Comparison of ENCODE assay signal across 17 mouse cellular contexts in genomic region chr7:143158690-143159425, GRCm38 (mm10). TPM values are rescaled to one million over a fixed set of nuclear protein-coding genes. Genes with fewer than 3 reads are reported as not detected.
A peak's percentile ranks its signal among the peaks of the same experiment; 100 is the strongest.
DNase-seq lines count a peak whose midpoint lies in the region; ATAC-seq and TF ChIP-seq lines count a peak whose summit lies in the region.
"Had no signal": no experiment of that assay in that cellular context is flagged by ENCODE, and none has a peak within 500 bp of the region (broad histone marks: within the 10 kb centered on the region; RNA-seq: fewer than 3 reads in every experiment).

No protein-coding gene starts in this region.

- TF ChIP-seq POLR2A in lung, adult 2 months (IDR thresholded peaks at IDR 0.05; ENCODE audit: borderline replicate concordance, extremely low read depth, low read depth, low read length) = no peak
- TF ChIP-seq POLR2A in MEL (IDR thresholded peaks at IDR 0.05; ENCODE audit: control insufficient read depth in 1 of 2, insufficient read depth in 1 of 2, low read depth in 1 of 2, low read length in 2 of 2, poor library complexity in 1 of 2) = no peak

- H3K79me2 ChIP-seq in MEL (ENCODE audit: control insufficient read depth, insufficient read depth, low read length, poor library complexity) = no peaks in the 10 kb centered on the region

- H3K4me1 ChIP-seq in forebrain, embryonic 14.5 days (ENCODE audit: control insufficient read depth, insufficient read depth, low read length) = peaks cover 9% of the 10 kb centered on the region
- H3K4me1 ChIP-seq in forebrain, embryonic 15.5 days = peaks cover 9% of the 10 kb centered on the region
- peaks cover 21% of the 10 kb centered on the region; the same call in 1 of the 2 replicates for H3K4me1 ChIP-seq in lung, embryonic 14.5 days (ENCODE audit: insufficient read depth)
- no peaks in the 10 kb centered on the region for H3K4me1 ChIP-seq in lung, adult 2 months (ENCODE audit: control insufficient read depth, insufficient read depth, low read length)
- no peaks in the 10 kb centered on the region for H3K4me1 ChIP-seq in MEL (ENCODE audit: control insufficient read depth in 1 of 2, insufficient read depth in 2 of 2, low read length in 2 of 2)
- H3K4me1 ChIP-seq in limb, embryonic 11.5 days (ENCODE audit: control insufficient read depth, insufficient read depth, low read length) = peaks cover 28% of the 10 kb centered on the region

- no peak for ATAC-seq in forebrain, embryonic 14.5 days
- ATAC-seq in forebrain, embryonic 15.5 days (replicated peaks) = no peak
- no peak for ATAC-seq in lung, embryonic 14.5 days (ENCODE audit: insufficient read depth)
- 0 out of 2 replicates have a peak, but pooled peaks have one; percentile 18 for ATAC-seq in limb, embryonic 11.5 days (ENCODE audit: insufficient number of reproducible peaks, low FRiP score, low TSS enrichment, low read depth)
- ATAC-seq: intestine, postnatal 0 days had no signal

- TF ChIP-seq RAD21 in MEL (IDR thresholded peaks at IDR 0.05; ENCODE audit: low read depth, low read length) = no peak

- no peak overlapping the region for H3K4me2 ChIP-seq in forebrain, embryonic 14.5 days (ENCODE audit: low read length)
- H3K4me2 ChIP-seq in forebrain, embryonic 15.5 days (replicated peaks) = no peak overlapping the region
- no peak overlapping the region for H3K4me2 ChIP-seq in lung, embryonic 14.5 days
- no peak overlapping the region for H3K4me2 ChIP-seq in limb, embryonic 11.5 days (ENCODE audit: low read depth, severe bottlenecking)
- H3K4me2 ChIP-seq: liver, embryonic 11.5 days had no signal

- no peak for TF ChIP-seq EP300 in MEL (IDR thresholded peaks at IDR 0.05; ENCODE audit: low read depth in 1 of 2, low read length in 2 of 2)

- peak overlapping the region; percentile 21; the same call in 1 of the 2 replicates for H3K9ac ChIP-seq in forebrain, embryonic 14.5 days (ENCODE audit: low read length)
- H3K9ac ChIP-seq in forebrain, embryonic 15.5 days (replicated peaks) = no peak overlapping the region
- H3K9ac ChIP-seq in lung, embryonic 14.5 days = no peak overlapping the region
- H3K9ac ChIP-seq in MEL (ENCODE audit: control insufficient read depth, low read depth, low read length, poor library complexity, severe bottlenecking) = no peak overlapping the region
- no peak overlapping the region for H3K9ac ChIP-seq in limb, embryonic 11.5 days (ENCODE audit: low read length)

- no peaks in the 10 kb centered on the region for H3K36me3 ChIP-seq in forebrain, embryonic 14.5 days (ENCODE audit: control insufficient read depth, insufficient read depth, low read length)
- H3K36me3 ChIP-seq in forebrain, embryonic 15.5 days = no peaks in the 10 kb centered on the region
- no peaks in the 10 kb centered on the region for H3K36me3 ChIP-seq in lung, embryonic 14.5 days (ENCODE audit: insufficient read depth)
- no peaks in the 10 kb centered on the region for H3K36me3 ChIP-seq in MEL (ENCODE audit: control insufficient read depth in 1 of 2, insufficient read depth in 2 of 2, low read length in 2 of 2)
- no peaks in the 10 kb centered on the region for H3K36me3 ChIP-seq in limb, embryonic 11.5 days (ENCODE audit: control insufficient read depth, insufficient read depth, low read length)

- no peak overlapping the region for H3K27ac ChIP-seq in forebrain, embryonic 14.5 days (ENCODE audit: low read depth, low read length)
- no peak overlapping the region for H3K27ac ChIP-seq in forebrain, embryonic 15.5 days (replicated peaks)
- no peak overlapping the region for H3K27ac ChIP-seq in lung, embryonic 14.5 days (ENCODE audit: low read depth)
- no peak overlapping the region for H3K27ac ChIP-seq in MEL (ENCODE audit: control insufficient read depth, low read depth, low read length)
- H3K27ac ChIP-seq in limb, embryonic 11.5 days (replicated peaks; ENCODE audit: low read depth, low read length) = 0 out of 2 replicates have a peak overlapping the region, but pooled peaks have one; percentile 14
- H3K27ac ChIP-seq: left cerebral cortex, adult 2 months had no signal

- no peaks in the 10 kb centered on the region for H3K9me3 ChIP-seq in forebrain, embryonic 14.5 days (replicated peaks; ENCODE audit: control insufficient read depth, low read length)
- H3K9me3 ChIP-seq in forebrain, embryonic 15.5 days = no peaks in the 10 kb centered on the region
- no peaks in the 10 kb centered on the region for H3K9me3 ChIP-seq in lung, embryonic 14.5 days (ENCODE audit: low read depth, low read length)
- H3K9me3 ChIP-seq in MEL (replicated peaks; ENCODE audit: insufficient read depth, low read length) = no peaks in the 10 kb centered on the region
- no peaks in the 10 kb centered on the region for H3K9me3 ChIP-seq in limb, embryonic 11.5 days (ENCODE audit: control insufficient read depth, low read length)

- no peak for DNase-seq in forebrain, embryonic 14.5 days (ENCODE audit: low spot score)
- peak; percentile 18 for DNase-seq in lung, embryonic 14.5 days
- DNase-seq in lung, adult 2 months = no peak
- DNase-seq in MEL (ENCODE audit: low read depth, low spot score) (no peak), adipocyte (ENCODE audit: low spot score) (no peak)
- peak; percentile 26 for DNase-seq in limb, embryonic 11.5 days (ENCODE audit: low spot score)
- no peak for DNase-seq in kidney, adult 18-20 months
- DNase-seq: adrenal gland, postnatal 10 days; cerebellum, postnatal 25 days; heart, postnatal 10 days; lung, postnatal 14 days; thymus, postnatal 4 days had no signal

- no peak overlapping the region for H3K4me3 ChIP-seq in forebrain, embryonic 14.5 days (ENCODE audit: low read depth, low read length)
- H3K4me3 ChIP-seq in forebrain, embryonic 15.5 days = no peak overlapping the region
- H3K4me3 ChIP-seq in lung, embryonic 14.5 days (ENCODE audit: low read depth, low read length) = no peak overlapping the region
- H3K4me3 ChIP-seq in lung, adult 2 months (replicated peaks; ENCODE audit: extremely low read depth, low read depth, low read length) = no peak overlapping the region
- H3K4me3 ChIP-seq in MEL (ENCODE audit: control insufficient read depth in 1 of 2, insufficient read depth in 1 of 2, low read depth in 2 of 2, low read length in 2 of 2) = no peak overlapping the region
- no peak overlapping the region for H3K4me3 ChIP-seq in limb, embryonic 11.5 days (ENCODE audit: low read depth, low read length)
- H3K4me3 ChIP-seq: left cerebral cortex, adult 2 months had no signal

- H3K27me3 ChIP-seq in forebrain, embryonic 14.5 days (replicated peaks; ENCODE audit: control insufficient read depth, insufficient read depth, low read length) = no peaks in the 10 kb centered on the region
- no peaks in the 10 kb centered on the region for H3K27me3 ChIP-seq in forebrain, embryonic 15.5 days
- no peaks in the 10 kb centered on the region for H3K27me3 ChIP-seq in lung, embryonic 14.5 days (ENCODE audit: insufficient read depth, low read length)
- H3K27me3 ChIP-seq in MEL (ENCODE audit: control insufficient read depth in 1 of 2, insufficient read depth in 2 of 2, low read length in 2 of 2) = no peaks in the 10 kb centered on the region
- H3K27me3 ChIP-seq in limb, embryonic 11.5 days (ENCODE audit: control insufficient read depth, insufficient read depth, low read length) = no peaks in the 10 kb centered on the region

- no peak for TF ChIP-seq CTCF in lung, embryonic 14.5 days (IDR thresholded peaks at IDR 0.05; ENCODE audit: low read depth)
- TF ChIP-seq CTCF in lung, adult 2 months (IDR thresholded peaks at IDR 0.05; ENCODE audit: insufficient read depth, low read length) = no peak
- TF ChIP-seq CTCF in MEL (IDR thresholded peaks at IDR 0.05 in 2 of 3, conservative IDR thresholded peaks at IDR 0.05 in 1 of 3; ENCODE audit: control insufficient read depth in 1 of 3, insufficient read depth in 1 of 3, low read depth in 2 of 3, low read length in 3 of 3, poor library complexity in 1 of 3, severe bottlenecking in 1 of 3) = no peak

- WGBS in forebrain, embryonic 14.5 days = 68% methylated on average over 12 of the region's 14 CpGs
- WGBS in forebrain, embryonic 15.5 days = 80% methylated on average over 14 of the region's 14 CpGs
- WGBS in lung, embryonic 14.5 days = 57% methylated on average over 14 of the region's 14 CpGs
- WGBS in lung, adult 2 months = 85% methylated on average over 14 of the region's 14 CpGs
- WGBS in limb, embryonic 11.5 days = 82% methylated on average over 14 of the region's 14 CpGs

TF ChIP-seq in MEL, 35 proteins besides CTCF, POLR2A, EP300 and RAD21:
- TF ChIP-seq ZC3H11A (IDR thresholded peaks at IDR 0.05; ENCODE audit: low read depth, low read length) (no peak), TBP (IDR thresholded peaks at IDR 0.05; ENCODE audit: low read depth, low read length) (no peak), CHD1 (IDR thresholded peaks at IDR 0.05; ENCODE audit: low read depth, low read length) (no peak), SIN3A (IDR thresholded peaks at IDR 0.05; ENCODE audit: low read length) (no peak), MAZ (IDR thresholded peaks at IDR 0.05; ENCODE audit: low read depth, low read length) (no peak), SMC3 (IDR thresholded peaks at IDR 0.05; ENCODE audit: low read depth, low read length) (no peak), MAFK (IDR thresholded peaks at IDR 0.05; ENCODE audit: borderline replicate concordance, low read depth, low read length) (peak; percentile 74; the same call in 1 of the 2 replicates), GABPA (IDR thresholded peaks at IDR 0.05; ENCODE audit: low read depth, low read length) (no peak)
TF ChIP-seq in MEL: peak in this region for 1.

RNA-seq across cellular contexts. Expression of gene Kcnq1, which starts 52.7 kb away (rescaled TPM):
- 0.90 and 2.1 TPM in 2 replicates for polyA plus RNA-seq in forebrain, embryonic 14.5 days (2014; fragmentation: Nextera tagmentation; extraction: Ambion mirVana)
- 0.81 and 1.4 TPM in 2 replicates for polyA plus RNA-seq in forebrain, embryonic 15.5 days (2015; fragmentation: Nextera tagmentation; extraction: Ambion mirVana)
- 5.3 and 6.5 TPM in 2 replicates for polyA plus RNA-seq in lung, embryonic 14.5 days (2014; fragmentation: Nextera tagmentation; extraction: Ambion mirVana)
- polyA plus RNA-seq in lung, adult 2 months (2012; rRNA removed) = 26.7 and 28.2 TPM in 2 replicates
- 0.85 and 0.96 TPM in 2 replicates for total RNA-seq in MEL (2012; rRNA removed)
- under 1 TPM in 1 of 2 experiments, not detected in 1; 0.63 TPM for polyA plus RNA-seq in MEL (2012; ENCODE audit: insufficient read depth in 1 of 2, insufficient read length in 2 of 2, low read depth in 1 of 2, low replicate concordance in 2 of 2, missing spikeins in 1 of 2)
- polyA plus RNA-seq in limb, embryonic 11.5 days (2014; fragmentation: Nextera tagmentation; extraction: Ambion mirVana) = 1.5 and 1.7 TPM in 2 replicates
- total RNA-seq: granulocyte monocyte progenitor cell, adult 5-6 weeks had no signal

Comparison
In these comparisons a context has a peak if more than half of its experiments do, and no peak if none do; other contexts are left out.
1. DNase-seq: peak in lung, embryonic 14.5 days (single experiment) and limb, embryonic 11.5 days (single experiment); none in forebrain, embryonic 14.5 days (single experiment), lung, adult 2 months (single experiment), MEL (single experiment), adipocyte (single experiment) and kidney, adult 18-20 months (single experiment).